Mouse (Mus musculus): ENCODE measurements around the gene Efcab2. TPM values are rescaled to one million over a fixed set of nuclear protein-coding genes. Genes with fewer than 3 reads are reported as not detected.
A peak's percentile ranks its signal among the peaks of the same experiment; 100 is the strongest.

Gene Efcab2
- polyA plus RNA-seq, 1 experiment from 2014 or later, result 12.7 TPM

GRCm38 (mm10) chr1:178468280-178468679, 62.4 kb downstream of the Efcab2 start:
- Histone ChIP-seq H3K9ac (ENCODE audit: low read depth, low read length) (no peak overlapping the region), H3K4me3 (ENCODE audit: low read depth, low read length) (no peak overlapping the region), H3K4me2 (no peak overlapping the region), H3K27me3 (ENCODE audit: control insufficient read depth, insufficient read depth, low read length) (no peaks in the 10 kb centered on the region), H3K27ac (ENCODE audit: low read depth, low read length) (no peak overlapping the region), H3K36me3 (ENCODE audit: control insufficient read depth, insufficient read depth, low read length) (no peaks in the 10 kb centered on the region), H3K9me3 (replicated peaks; ENCODE audit: control insufficient read depth, low read length) (no peaks in the 10 kb centered on the region), H3K4me1 (ENCODE audit: control insufficient read depth, insufficient read depth, low read length) (no peaks in the 10 kb centered on the region)
- no peak for ATAC-seq (replicated peaks; ENCODE audit: insufficient number of reproducible peaks, low FRiP score, low TSS enrichment)
- WGBS (ENCODE audit: insufficient replicate concordance), result 8% methylated on average over 2 of the region's 2 CpGs

DNA sequence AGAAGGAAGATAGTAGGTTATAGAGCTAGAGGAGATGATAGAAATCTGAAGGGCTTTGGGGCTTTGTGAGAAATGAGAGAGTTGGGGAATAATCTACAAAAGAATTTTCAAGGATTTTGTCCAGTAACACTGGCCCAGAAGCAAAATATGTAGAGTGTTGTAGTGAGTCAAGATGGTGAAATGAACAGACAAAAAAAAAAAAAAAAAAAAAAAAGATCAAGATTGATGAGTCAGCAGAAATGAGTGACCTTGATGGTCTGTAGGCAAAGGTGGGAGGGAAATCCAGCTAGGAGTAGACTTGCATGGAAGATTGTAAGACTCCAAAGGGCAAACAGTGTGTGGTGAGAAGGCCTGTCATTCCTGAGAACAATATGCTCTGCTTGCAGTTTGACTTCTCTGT, 78.0 kb downstream of the Efcab2 start:
- Histone ChIP-seq H3K27me3 (ENCODE audit: control insufficient read depth, insufficient read depth, low read length) (no peaks in the 10 kb centered on the region), H3K9me3 (replicated peaks; ENCODE audit: control insufficient read depth, low read length) (no peaks in the 10 kb centered on the region), H3K4me1 (ENCODE audit: control insufficient read depth, insufficient read depth, low read length) (peaks cover 21% of the 10 kb centered on the region), H3K9ac (ENCODE audit: low read depth, low read length) (no peak overlapping the region), H3K4me2 (no peak overlapping the region), H3K36me3 (ENCODE audit: control insufficient read depth, insufficient read depth, low read length) (no peaks in the 10 kb centered on the region), H3K27ac (ENCODE audit: low read depth, low read length) (no peak overlapping the region), H3K4me3 (ENCODE audit: low read depth, low read length) (no peak overlapping the region)
- ATAC-seq (replicated peaks; ENCODE audit: insufficient number of reproducible peaks, low FRiP score, low TSS enrichment), result no peak

- Histone ChIP-seq H3K4me3 (ENCODE audit: low read depth, low read length) (no peak overlapping the region), H3K27me3 (ENCODE audit: control insufficient read depth, insufficient read depth, low read length) (no peaks in the 10 kb centered on the region), H3K9me3 (replicated peaks; ENCODE audit: control insufficient read depth, low read length) (no peaks in the 10 kb centered on the region), H3K36me3 (ENCODE audit: control insufficient read depth, insufficient read depth, low read length) (no peaks in the 10 kb centered on the region), H3K4me2 (no peak overlapping the region), H3K4me1 (ENCODE audit: control insufficient read depth, insufficient read depth, low read length) (peaks cover 19% of the 10 kb centered on the region), H3K9ac (ENCODE audit: low read depth, low read length) (no peak overlapping the region), H3K27ac (ENCODE audit: low read depth, low read length) (no peak overlapping the region)
- no peak for ATAC-seq (replicated peaks; ENCODE audit: insufficient number of reproducible peaks, low FRiP score, low TSS enrichment)
- WGBS (ENCODE audit: insufficient replicate concordance), result 71% methylated on average over 5 of the region's 5 CpGs
Measured at GRCm38 (mm10) chr1:178485138-178485867, 79.4 kb downstream of the Efcab2 start.

DNA sequence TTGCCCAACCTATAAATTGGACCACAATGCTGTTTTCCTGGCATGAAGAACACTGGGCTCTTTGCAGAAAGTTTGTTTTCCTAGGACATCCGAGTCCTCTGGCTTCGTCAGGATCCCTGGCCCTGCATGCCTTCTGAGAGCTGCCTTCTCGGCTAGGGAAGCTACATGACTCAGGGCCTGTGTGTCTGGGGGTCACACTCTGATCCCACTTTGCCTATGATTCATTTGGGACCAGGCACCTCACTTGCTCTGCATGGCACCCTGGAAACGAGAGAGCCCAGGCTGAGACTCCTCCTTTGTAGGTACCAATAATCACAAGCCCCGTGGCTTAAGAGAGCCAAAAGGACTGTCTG, 80.0 kb downstream of the Efcab2 start:
- 63% methylated on average over 5 of the region's 5 CpGs for WGBS (ENCODE audit: insufficient replicate concordance)
- no peak overlapping the region for H3K27ac ChIP-seq (ENCODE audit: low read depth, low read length)
- no peaks in the 10 kb centered on the region for H3K27me3 ChIP-seq (ENCODE audit: control insufficient read depth, insufficient read depth, low read length)
- no peak overlapping the region for H3K4me3 ChIP-seq (ENCODE audit: low read depth, low read length)
- no peak overlapping the region for H3K4me2 ChIP-seq
- H3K4me1 ChIP-seq (ENCODE audit: control insufficient read depth, insufficient read depth, low read length), result peaks cover 19% of the 10 kb centered on the region
- H3K9ac ChIP-seq (ENCODE audit: low read depth, low read length), result no peak overlapping the region
- no peak for ATAC-seq (replicated peaks; ENCODE audit: insufficient number of reproducible peaks, low FRiP score, low TSS enrichment)
- no peaks in the 10 kb centered on the region for H3K9me3 ChIP-seq (replicated peaks; ENCODE audit: control insufficient read depth, low read length)
- no peaks in the 10 kb centered on the region for H3K36me3 ChIP-seq (ENCODE audit: control insufficient read depth, insufficient read depth, low read length)

DNA sequence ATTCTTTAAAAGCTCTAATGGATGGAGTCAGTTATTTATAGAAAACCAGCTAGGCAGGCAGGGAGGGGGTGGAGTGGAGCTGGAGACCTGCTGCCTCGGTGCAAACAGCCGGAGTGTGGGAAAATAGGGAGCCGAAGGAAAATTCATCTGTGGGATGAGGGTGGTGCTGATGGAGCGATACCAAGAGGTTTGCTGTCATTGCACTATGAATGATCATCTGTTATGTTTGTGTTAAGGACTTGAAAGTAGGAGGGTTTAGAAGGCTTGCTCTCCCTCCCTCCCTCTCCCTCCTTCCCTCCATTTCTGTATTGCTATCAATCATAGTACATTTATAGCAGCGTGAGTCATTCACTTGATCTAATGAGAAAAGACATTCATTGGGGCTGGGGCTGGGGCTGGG, 80.9 kb downstream of the Efcab2 start:
- no peaks in the 10 kb centered on the region for H3K9me3 ChIP-seq (replicated peaks; ENCODE audit: control insufficient read depth, low read length)
- ATAC-seq (replicated peaks; ENCODE audit: insufficient number of reproducible peaks, low FRiP score, low TSS enrichment), result peak; percentile 47; the same call in 1 of the 2 replicates
- WGBS (ENCODE audit: insufficient replicate concordance), result 38% methylated on average over 5 of the region's 5 CpGs
- peak overlapping the region; percentile 43 for H3K27ac ChIP-seq (ENCODE audit: low read depth, low read length)
- H3K9ac ChIP-seq (ENCODE audit: low read depth, low read length), result no peak overlapping the region
- H3K36me3 ChIP-seq (ENCODE audit: control insufficient read depth, insufficient read depth, low read length), result no peaks in the 10 kb centered on the region
- H3K27me3 ChIP-seq (ENCODE audit: control insufficient read depth, insufficient read depth, low read length), result no peaks in the 10 kb centered on the region
- H3K4me3 ChIP-seq (ENCODE audit: low read depth, low read length), result no peak overlapping the region; the same call in 1 of the 2 replicates
- H3K4me1 ChIP-seq (ENCODE audit: control insufficient read depth, insufficient read depth, low read length), result peaks cover 19% of the 10 kb centered on the region
- peak overlapping the region; percentile 52 for H3K4me2 ChIP-seq

DNA sequence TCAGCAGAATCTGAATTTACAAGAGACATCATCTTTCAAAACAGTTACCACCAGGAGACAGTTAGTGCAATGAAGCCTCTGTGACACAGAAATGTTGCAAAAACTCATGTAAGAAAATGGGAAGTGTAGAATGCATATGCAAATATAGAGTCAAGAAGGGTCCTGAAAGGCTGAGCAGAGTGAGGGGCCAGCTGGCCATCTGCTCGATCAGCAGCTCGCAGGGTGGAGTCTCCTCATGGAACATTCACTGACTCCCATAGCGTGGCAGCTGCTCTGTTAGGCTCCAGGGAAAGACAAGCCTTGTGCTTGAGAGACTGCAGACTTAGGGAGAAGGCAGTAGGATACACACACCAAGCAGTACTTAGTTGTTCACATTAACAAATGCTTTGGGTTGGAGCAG, 83.2 kb downstream of the Efcab2 start:
- no peak overlapping the region for H3K4me2 ChIP-seq
- ATAC-seq (replicated peaks; ENCODE audit: insufficient number of reproducible peaks, low FRiP score, low TSS enrichment), result no peak
- no peaks in the 10 kb centered on the region for H3K36me3 ChIP-seq (ENCODE audit: control insufficient read depth, insufficient read depth, low read length)
- 29% methylated on average over 3 of the region's 3 CpGs for WGBS (ENCODE audit: insufficient replicate concordance)
- no peak overlapping the region for H3K9ac ChIP-seq (ENCODE audit: low read depth, low read length)
- H3K27ac ChIP-seq (ENCODE audit: low read depth, low read length), result no peak overlapping the region
- H3K4me1 ChIP-seq (ENCODE audit: control insufficient read depth, insufficient read depth, low read length), result peaks cover 19% of the 10 kb centered on the region
- H3K4me3 ChIP-seq (ENCODE audit: low read depth, low read length), result no peak overlapping the region
- H3K9me3 ChIP-seq (replicated peaks; ENCODE audit: control insufficient read depth, low read length), result no peaks in the 10 kb centered on the region
- no peaks in the 10 kb centered on the region for H3K27me3 ChIP-seq (ENCODE audit: control insufficient read depth, insufficient read depth, low read length)

DNA sequence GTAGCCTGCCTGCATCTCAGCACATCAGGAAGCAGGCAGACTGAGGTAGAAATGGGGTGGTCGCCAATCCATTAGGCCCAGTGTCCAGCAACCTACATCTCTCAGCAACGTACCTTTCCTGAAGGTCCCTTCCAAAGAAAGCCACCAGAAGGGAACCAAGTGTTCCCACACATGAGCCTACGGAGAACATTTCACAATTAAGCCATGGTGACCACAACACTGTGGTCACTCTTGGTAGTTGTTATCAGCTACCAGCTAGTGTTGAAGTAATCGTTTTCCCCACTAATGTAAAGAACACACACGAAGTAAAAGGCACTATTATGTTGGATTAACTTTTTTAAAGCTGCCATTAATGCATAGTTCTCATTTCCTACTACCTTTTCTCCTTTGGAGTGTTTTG, 85.8 kb downstream of the Efcab2 start:
- Histone ChIP-seq H3K27ac (ENCODE audit: low read depth, low read length) (no peak overlapping the region), H3K4me1 (ENCODE audit: control insufficient read depth, insufficient read depth, low read length) (peaks cover 14% of the 10 kb centered on the region), H3K9ac (ENCODE audit: low read depth, low read length) (no peak overlapping the region), H3K4me2 (no peak overlapping the region), H3K4me3 (ENCODE audit: low read depth, low read length) (no peak overlapping the region), H3K9me3 (replicated peaks; ENCODE audit: control insufficient read depth, low read length) (no peaks in the 10 kb centered on the region), H3K36me3 (ENCODE audit: control insufficient read depth, insufficient read depth, low read length) (no peaks in the 10 kb centered on the region), H3K27me3 (ENCODE audit: control insufficient read depth, insufficient read depth, low read length) (no peaks in the 10 kb centered on the region)
- ATAC-seq (replicated peaks; ENCODE audit: insufficient number of reproducible peaks, low FRiP score, low TSS enrichment), result no peak
- WGBS (ENCODE audit: insufficient replicate concordance), result 77% methylated on average over 5 of the region's 5 CpGs

DNA sequence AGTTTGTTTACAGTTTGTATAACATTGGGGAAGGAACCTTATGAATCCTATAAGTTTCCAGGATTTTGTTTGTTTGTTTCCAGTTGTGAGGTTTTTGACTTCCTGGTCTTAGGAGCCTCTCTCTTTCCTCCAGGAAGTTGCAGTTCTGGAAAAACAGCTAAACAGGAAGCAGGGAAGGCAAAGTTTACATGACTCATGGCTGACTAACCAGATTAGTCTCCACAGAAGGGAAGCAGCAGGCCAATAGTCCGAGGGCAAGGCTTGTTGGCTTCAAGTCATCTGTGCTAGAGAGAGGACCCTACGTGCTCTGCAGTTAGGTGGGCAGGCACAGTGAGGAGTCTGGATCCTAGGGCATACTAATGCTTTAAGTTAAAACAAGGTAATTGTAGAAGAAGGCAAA, 86.6 kb downstream of the Efcab2 start:
- Histone ChIP-seq H3K27me3 (ENCODE audit: control insufficient read depth, insufficient read depth, low read length) (no peaks in the 10 kb centered on the region), H3K36me3 (ENCODE audit: control insufficient read depth, insufficient read depth, low read length) (no peaks in the 10 kb centered on the region), H3K9ac (ENCODE audit: low read depth, low read length) (no peak overlapping the region), H3K4me1 (ENCODE audit: control insufficient read depth, insufficient read depth, low read length) (peaks cover 9% of the 10 kb centered on the region), H3K4me2 (no peak overlapping the region), H3K9me3 (replicated peaks; ENCODE audit: control insufficient read depth, low read length) (no peaks in the 10 kb centered on the region), H3K4me3 (ENCODE audit: low read depth, low read length) (no peak overlapping the region), H3K27ac (ENCODE audit: low read depth, low read length) (no peak overlapping the region)
- WGBS (ENCODE audit: insufficient replicate concordance), result 38% methylated on average over 2 of the region's 2 CpGs
- no peak for ATAC-seq (replicated peaks; ENCODE audit: insufficient number of reproducible peaks, low FRiP score, low TSS enrichment)

GRCm38 (mm10) chr1:178496186-178496585, 90.3 kb downstream of the Efcab2 start:
- WGBS (ENCODE audit: insufficient replicate concordance), result 75% methylated on average over 2 of the region's 2 CpGs
- no peak overlapping the region for H3K27ac ChIP-seq (ENCODE audit: low read depth, low read length)
- no peak overlapping the region for H3K9ac ChIP-seq (ENCODE audit: low read depth, low read length)
- H3K36me3 ChIP-seq (ENCODE audit: control insufficient read depth, insufficient read depth, low read length), result no peaks in the 10 kb centered on the region
- no peaks in the 10 kb centered on the region for H3K27me3 ChIP-seq (ENCODE audit: control insufficient read depth, insufficient read depth, low read length)
- no peak for ATAC-seq (replicated peaks; ENCODE audit: insufficient number of reproducible peaks, low FRiP score, low TSS enrichment)
- H3K4me1 ChIP-seq (ENCODE audit: control insufficient read depth, insufficient read depth, low read length), result no peaks in the 10 kb centered on the region
- H3K4me3 ChIP-seq (ENCODE audit: low read depth, low read length), result no peak overlapping the region
- H3K9me3 ChIP-seq (replicated peaks; ENCODE audit: control insufficient read depth, low read length), result no peaks in the 10 kb centered on the region
- H3K4me2 ChIP-seq, result no peak overlapping the region

All from heart, embryonic 11.5 days (tissue).